Mouse (Mus musculus) myocyte (in vitro differentiated cells): Measurements from ENCODE around the gene Copz1. TPM values are rescaled to one million over a fixed set of nuclear protein-coding genes. Genes with fewer than 3 reads are reported as not detected.

ENCODE experiments used
- H3K27me3 ChIP-seq: one replicate; pipeline ENCODE4 v1.6.1; 2011; ENCODE audit not compliant: control insufficient read depth, insufficient read depth, insufficient read length
- H3K36me3 ChIP-seq: one replicate; pipeline ENCODE4 v1.6.1; 2011; ENCODE audit not compliant: control insufficient read depth, insufficient read depth
- H3K4me2 ChIP-seq: one replicate; pipeline ENCODE4 v1.6.1; 2011; ENCODE audit warnings: low read depth, control low read depth
- H3K4me3 ChIP-seq: one replicate; pipeline ENCODE4 v1.5.1; 2011; ENCODE audit warnings: mild to moderate bottlenecking, control low read depth, moderate library complexity
- H3K79me2 ChIP-seq: one replicate; pipeline ENCODE4 v1.6.1; 2011; ENCODE audit not compliant: control insufficient read depth, insufficient read depth
- H3ac ChIP-seq: one replicate; pipeline ENCODE4 v1.6.1; 2011; ENCODE audit not compliant: control insufficient read depth, insufficient read length
- CEBPB ChIP-seq: IDR thresholded peaks from 2 replicates; pipeline ENCODE4 v1.6.1; 2011; ENCODE audit warnings: mild to moderate bottlenecking, moderate library complexity; ENCODE audit not compliant: poor library complexity, insufficient read depth, severe bottlenecking
- E2F4 ChIP-seq: IDR thresholded peaks from one replicate; pipeline ENCODE4 v1.6.1; 2011; ENCODE audit warnings: mild to moderate bottlenecking, control low read depth, moderate library complexity; ENCODE audit not compliant: insufficient read depth
- MAX ChIP-seq: IDR thresholded peaks from one replicate; pipeline ENCODE4 v1.6.1; 2011; ENCODE audit warnings: low read depth, mild to moderate bottlenecking, control low read depth
- MYOD1 ChIP-seq, 3 experiments: IDR thresholded peaks; one replicate each; pipeline ENCODE4 v1.6.1; 2011; ENCODE audit warnings: control low read depth in 2 of 3, low read depth in 2 of 3, mild to moderate bottlenecking in 2 of 3, moderate library complexity in 1 of 3; ENCODE audit not compliant: insufficient read length in 2 of 3, control insufficient read depth in 1 of 3
- MYOG ChIP-seq, 3 experiments: IDR thresholded peaks; one replicate each; pipeline ENCODE4 v1.6.1; 2011; ENCODE audit warnings: control low read depth in 2 of 3, low read depth in 2 of 3, mild to moderate bottlenecking in 2 of 3; ENCODE audit not compliant: insufficient read length in 2 of 3, control insufficient read depth in 1 of 3, insufficient read depth in 1 of 3
- POLR2A ChIP-seq: IDR thresholded peaks from one replicate; pipeline ENCODE4 v1.6.1; 2011; ENCODE audit warnings: low read depth, mild to moderate bottlenecking, control low read depth, moderate library complexity; ENCODE audit not compliant: insufficient read length
- POLR2AphosphoS2 ChIP-seq: IDR thresholded peaks from one replicate; pipeline ENCODE4 v1.6.1; 2011; ENCODE audit warnings: low read depth, control low read depth; ENCODE audit not compliant: insufficient read length
- REST ChIP-seq: IDR thresholded peaks from one replicate; pipeline ENCODE4 v1.6.1; 2011; ENCODE audit warnings: mild to moderate bottlenecking, control low read depth, moderate library complexity; ENCODE audit not compliant: insufficient read depth, insufficient read length
- SRF ChIP-seq: IDR thresholded peaks from one replicate; pipeline ENCODE4 v1.6.1; 2011; ENCODE audit warnings: low read depth; ENCODE audit not compliant: control insufficient read depth, insufficient read length
- TCF12 ChIP-seq: IDR thresholded peaks from one replicate; pipeline ENCODE4 v1.6.1; 2011; ENCODE audit warnings: mild to moderate bottlenecking, control low read depth; ENCODE audit not compliant: poor library complexity, insufficient read depth, severe bottlenecking
- TCF3 ChIP-seq: IDR thresholded peaks from one replicate; pipeline ENCODE4 v1.6.1; 2011; ENCODE audit warnings: low read depth, control low read depth; ENCODE audit not compliant: insufficient read length
- USF1 ChIP-seq: IDR thresholded peaks from one replicate; pipeline ENCODE4 v1.6.1; 2011; ENCODE audit warnings: low read depth, mild to moderate bottlenecking, control low read depth, moderate library complexity
- polyA plus RNA-seq: library from polyadenylated mRNA; unstranded; fragments of >200 nt; fragmentation: generic; extraction: Trizol; gene quantifications from one replicate; pipeline ENCODE4 v1.2.1, GENCODE M21; 2012; ENCODE audit warnings: missing spikeins

The Copz1 gene
- polyA plus RNA-seq, 1 experiment = 172 TPM

DNA sequence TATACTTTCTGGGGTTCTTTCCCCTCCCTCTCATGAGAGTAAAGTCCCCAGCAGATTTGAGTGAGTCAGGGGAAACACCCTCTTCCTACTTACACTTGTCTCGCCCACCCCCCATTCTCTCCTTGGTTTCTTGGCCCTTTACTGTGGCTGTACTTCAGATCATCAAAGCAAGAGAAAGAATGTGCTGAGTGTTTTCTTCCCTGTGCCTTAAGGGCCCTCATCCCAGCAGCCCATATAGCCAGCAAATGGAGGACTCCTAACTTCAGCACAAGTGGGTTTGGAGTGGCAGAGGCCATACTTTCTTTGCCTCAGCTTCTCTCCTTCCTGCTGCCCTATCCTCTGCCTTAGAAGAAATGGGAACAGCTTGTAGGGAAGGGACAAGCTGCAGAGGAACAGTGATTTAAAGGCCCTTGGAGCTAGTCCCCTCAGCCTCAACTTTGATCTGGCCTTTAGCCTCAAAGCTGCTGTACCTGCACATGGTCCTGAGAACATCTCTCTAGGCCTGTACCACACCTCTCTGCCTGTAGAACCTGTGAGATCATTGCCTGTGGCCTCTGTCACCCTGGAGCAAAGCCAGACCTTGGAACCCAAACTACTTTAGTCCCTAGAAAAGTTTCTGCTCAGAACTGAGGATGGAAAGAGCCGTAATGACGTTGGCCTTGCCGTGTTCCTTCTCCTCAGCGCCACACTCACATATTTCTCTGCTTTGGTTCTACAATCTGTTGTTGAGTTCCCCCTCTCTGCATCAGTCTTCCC, 26.5 kb downstream of the Copz1 start:
- no peak for TF ChIP-seq E2F4
- TF ChIP-seq USF1 = no peak
- no peak for TF ChIP-seq TCF3
- TF ChIP-seq POLR2AphosphoS2 = no peak
- no peak for TF ChIP-seq MYOG (IDR thresholded peaks at IDR 0.05; ENCODE audit: control insufficient read depth in 1 of 3, insufficient read depth in 1 of 3, insufficient read length in 2 of 3, low read depth in 2 of 3)
- no peak overlapping the region for H3K4me2 ChIP-seq
- H3K27me3 ChIP-seq = no peaks in the 10 kb centered on the region
- H3K4me3 ChIP-seq = no peak overlapping the region
- no peak overlapping the region for H3ac ChIP-seq
- H3K36me3 ChIP-seq = peaks cover 39% of the 10 kb centered on the region
- no peaks in the 10 kb centered on the region for H3K79me2 ChIP-seq

- H3ac ChIP-seq = no peak overlapping the region
- no peak overlapping the region for H3K4me2 ChIP-seq
- no peak overlapping the region for H3K4me3 ChIP-seq
- H3K27me3 ChIP-seq = no peaks in the 10 kb centered on the region
- TF ChIP-seq SRF (no peak), E2F4 (no peak), MYOG (IDR thresholded peaks at IDR 0.05; ENCODE audit: control insufficient read depth in 1 of 3, insufficient read depth in 1 of 3, insufficient read length in 2 of 3, low read depth in 2 of 3) (no peak), CEBPB (no peak), REST (no peak), POLR2AphosphoS2 (no peak), TCF3 (no peak), MYOD1 (IDR thresholded peaks at IDR 0.05; ENCODE audit: control insufficient read depth in 1 of 3, insufficient read length in 2 of 3, low read depth in 2 of 3) (no peak), MAX (no peak), TCF12 (no peak), POLR2A (no peak), USF1 (no peak)
- H3K36me3 ChIP-seq = peaks cover 39% of the 10 kb centered on the region
- no peaks in the 10 kb centered on the region for H3K79me2 ChIP-seq
Observed at GRCm38 (mm10) chr15:103299644-103300043, 27.1 kb downstream of the Copz1 start.

- Histone ChIP-seq H3K36me3 (peaks cover 39% of the 10 kb centered on the region), H3K4me2 (no peak overlapping the region), H3ac (no peak overlapping the region), H3K27me3 (no peaks in the 10 kb centered on the region), H3K4me3 (no peak overlapping the region), H3K79me2 (no peaks in the 10 kb centered on the region)
- no peak for TF ChIP-seq POLR2A
- no peak for TF ChIP-seq MYOG (IDR thresholded peaks at IDR 0.05; ENCODE audit: control insufficient read depth in 1 of 3, insufficient read depth in 1 of 3, insufficient read length in 2 of 3, low read depth in 2 of 3)
- no peak for TF ChIP-seq E2F4
- TF ChIP-seq USF1 = no peak
- no peak for TF ChIP-seq CEBPB
- no peak for TF ChIP-seq TCF12
- no peak for TF ChIP-seq REST
- TF ChIP-seq TCF3 = no peak
- TF ChIP-seq SRF = no peak
Observed at GRCm38 (mm10) chr15:103300067-103300471, 27.6 kb downstream of the Copz1 start.

- Histone ChIP-seq H3K4me2 (no peak overlapping the region), H3K79me2 (no peaks in the 10 kb centered on the region), H3K36me3 (peaks cover 34% of the 10 kb centered on the region), H3K4me3 (no peak overlapping the region), H3K27me3 (no peaks in the 10 kb centered on the region), H3ac (no peak overlapping the region)
- peak; percentile 15 for TF ChIP-seq POLR2AphosphoS2
- no peak for TF ChIP-seq E2F4
Observed at GRCm38 (mm10) chr15:103300560-103300959, 28.0 kb downstream of the Copz1 start.

DNA sequence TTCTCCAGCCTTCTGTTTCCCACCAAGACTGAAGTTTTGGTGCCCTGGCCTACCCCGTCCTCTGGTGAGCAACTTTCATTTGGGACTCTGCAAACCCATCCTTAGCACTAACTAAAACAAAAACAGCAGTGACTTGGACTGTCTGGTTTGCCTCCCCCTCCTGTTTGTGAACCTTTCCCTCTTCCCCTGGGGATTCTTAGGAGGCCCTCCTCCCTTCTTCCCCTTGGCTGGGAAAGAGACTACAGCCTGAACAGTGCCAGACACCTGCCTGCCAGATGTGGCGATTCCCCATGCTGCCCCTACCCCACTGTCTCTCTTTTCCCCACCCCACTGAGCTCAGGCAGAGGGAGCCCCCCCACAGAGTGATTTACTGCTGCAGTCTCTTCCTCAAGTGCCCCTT, 28.5 kb downstream of the Copz1 start:
- Histone ChIP-seq H3ac (no peak overlapping the region), H3K79me2 (no peaks in the 10 kb centered on the region), H3K4me3 (no peak overlapping the region), H3K27me3 (no peaks in the 10 kb centered on the region), H3K36me3 (peaks cover 34% of the 10 kb centered on the region), H3K4me2 (peak overlapping the region; percentile 7)
- TF ChIP-seq POLR2A (no peak), MAX (no peak), POLR2AphosphoS2 (no peak), USF1 (no peak), MYOD1 (IDR thresholded peaks at IDR 0.05; ENCODE audit: control insufficient read depth in 1 of 3, insufficient read length in 2 of 3, low read depth in 2 of 3) (peak in 1 of 3 experiments; percentile 35)
